Mouse (Mus musculus) heart, embryonic 11.5 days (tissue): Measurements from ENCODE around the gene Sf3b6. TPM values are rescaled to one million over a fixed set of nuclear protein-coding genes. Genes with fewer than 3 reads are reported as not detected.

Experiments used
- ATAC-seq: fragments of 200-750 bp; cut with Nextera tagmentation; replicated peaks from 2 replicates; pipeline ENCODE4 v1.8.0; 2017; ENCODE audit warnings: moderate library complexity; ENCODE audit not compliant: insufficient number of reproducible peaks, low FRiP score, low TSS enrichment
- H3K27ac ChIP-seq: fragments of 300-500 bp; sonication (generic); 2 replicates; pipeline ENCODE4 v1.5.1; 2014; ENCODE audit warnings: mild to moderate bottlenecking, low read depth, low read length
- H3K27me3 ChIP-seq: fragments of 300-500 bp; sonication (generic); 2 replicates; pipeline ENCODE4 v1.6.1; 2014; ENCODE audit warnings: mild to moderate bottlenecking, low read length, mixed read lengths; ENCODE audit not compliant: control insufficient read depth, insufficient read depth
- H3K36me3 ChIP-seq: fragments of 300-500 bp; sonication (generic); 2 replicates; pipeline ENCODE4 v1.6.1; 2014; ENCODE audit warnings: mild to moderate bottlenecking, low read length, moderate library complexity, mixed read lengths; ENCODE audit not compliant: control insufficient read depth, insufficient read depth
- H3K4me1 ChIP-seq: fragments of 300-500 bp; sonication (generic); 2 replicates; pipeline ENCODE4 v1.6.1; 2014; ENCODE audit warnings: low read length; ENCODE audit not compliant: control insufficient read depth, insufficient read depth
- H3K4me2 ChIP-seq: fragments of 300-500 bp; sonication (generic); 2 replicates; pipeline ENCODE4 v1.6.1; 2014; ENCODE audit warnings: mild to moderate bottlenecking, moderate library complexity
- H3K4me3 ChIP-seq: fragments of 300-500 bp; sonication (generic); 2 replicates; pipeline ENCODE4 v1.5.1; 2014; ENCODE audit warnings: low read depth, low read length
- H3K9ac ChIP-seq: fragments of 300-500 bp; sonication (generic); 2 replicates; pipeline ENCODE4 v1.6.1; 2014; ENCODE audit warnings: mild to moderate bottlenecking, low read depth, low read length, moderate library complexity
- H3K9me3 ChIP-seq: fragments of 300-500 bp; sonication (generic); replicated peaks from 2 replicates; pipeline ENCODE4 v1.6.1; 2016; ENCODE audit warnings: low read length; ENCODE audit not compliant: control insufficient read depth
- WGBS: fragments of 180-500 bp; shearing (Covaris S2); extraction: QIAGEN DNeasy Blood & Tissue Kit; methylation state at CpG from one replicate; pipeline ENCODE4 v1.1.7; 2014; ENCODE audit not compliant: insufficient replicate concordance; 5-methylcytosine and 5-hydroxymethylcytosine counted together
- polyA plus RNA-seq: library from polyadenylated mRNA; unstranded; fragments of >200 nt; fragmentation: Nextera tagmentation; extraction: Ambion mirVana; gene quantifications from 2 replicates; pipeline ENCODE4 v1.2.1, GENCODE M21; 2014

Gene Sf3b6
- polyA plus RNA-seq: 175 and 184 TPM in 2 replicates

DNA sequence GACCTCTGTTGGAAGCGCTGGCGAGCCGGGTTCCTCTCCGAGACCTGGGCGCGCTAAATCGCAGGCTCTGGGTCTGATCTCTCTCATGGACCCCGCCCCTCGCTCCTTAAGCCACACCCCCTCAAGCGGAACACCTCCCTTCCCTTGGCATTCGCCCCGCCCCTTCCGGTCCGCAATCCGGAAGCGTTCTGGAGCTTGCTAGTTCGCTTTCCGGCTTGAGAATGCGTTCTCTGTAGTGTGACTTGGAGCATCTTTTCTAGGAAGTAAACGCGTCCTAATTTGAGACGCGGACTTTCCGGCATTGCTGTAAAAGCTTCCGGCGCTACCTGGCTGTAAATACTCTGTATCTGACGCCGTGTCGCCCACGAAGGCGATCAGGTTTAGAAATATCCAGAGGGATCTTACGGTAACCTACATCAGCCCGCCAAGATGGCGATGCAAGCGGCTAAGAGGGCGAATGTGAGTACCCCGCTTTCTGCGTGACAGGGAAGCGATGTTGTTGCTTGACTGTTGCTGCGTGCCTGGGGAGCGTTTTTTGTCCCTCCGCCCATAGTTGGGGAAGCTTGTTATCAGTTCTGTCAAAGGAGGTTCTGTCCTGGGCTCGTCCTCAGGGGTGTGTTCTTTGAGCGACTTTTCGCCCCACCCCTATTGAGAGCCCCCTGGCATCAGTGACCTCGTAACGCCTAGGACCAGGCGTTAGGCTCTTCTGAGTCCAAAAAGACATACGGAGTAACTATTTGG, at the start of gene Sf3b6:
Gene Sf3b6, plus strand, starts transcription at position 184 of the 741 bp plus-strand sequence.
- ATAC-seq: peak; percentile 92
- Histone ChIP-seq H3K4me2 (peak within 1 kb of the TSS; percentile 94), H3K9ac (peak within 1 kb of the TSS; percentile 82), H3K27ac (peak within 1 kb of the TSS; percentile 75), H3K9me3 (no peaks in the 10 kb centered on the region), H3K36me3 (peaks cover 3% of the 10 kb centered on the region; the same call in 1 of the 2 replicates), H3K4me1 (0 out of 2 replicates have a peak, but pooled peaks cover 3% of the 10 kb centered on the region), H3K27me3 (no peaks in the 10 kb centered on the region), H3K4me3 (peak within 1 kb of the TSS; percentile 91)
- WGBS: under 1% methylated on average over 49 of the region's 49 CpGs

GRCm38 (mm10) chr12:4768492-4769332, 48.6 kb upstream of the Sf3b6 start, which contains the start of the genes Pfn4 and Fam228b:
Pfn4 (plus strand) TSS chr12:4769022.
Fam228b (minus strand) TSS chr12:4769267.
- H3K9ac ChIP-seq: peak within 1 kb of the TSS; percentile 93
- H3K36me3 ChIP-seq: no peaks in the 10 kb centered on the region
- peak within 1 kb of the TSS; percentile 86 for H3K4me2 ChIP-seq
- H3K4me1 ChIP-seq: no peaks in the 10 kb centered on the region
- peak within 1 kb of the TSS; percentile 85 for H3K27ac ChIP-seq
- ATAC-seq: peak; percentile 97
- 4% methylated on average over 61 of the region's 61 CpGs for WGBS
- H3K4me3 ChIP-seq: peak within 1 kb of the TSS; percentile 67
- no peaks in the 10 kb centered on the region for H3K27me3 ChIP-seq
- H3K9me3 ChIP-seq: no peaks in the 10 kb centered on the region

DNA sequence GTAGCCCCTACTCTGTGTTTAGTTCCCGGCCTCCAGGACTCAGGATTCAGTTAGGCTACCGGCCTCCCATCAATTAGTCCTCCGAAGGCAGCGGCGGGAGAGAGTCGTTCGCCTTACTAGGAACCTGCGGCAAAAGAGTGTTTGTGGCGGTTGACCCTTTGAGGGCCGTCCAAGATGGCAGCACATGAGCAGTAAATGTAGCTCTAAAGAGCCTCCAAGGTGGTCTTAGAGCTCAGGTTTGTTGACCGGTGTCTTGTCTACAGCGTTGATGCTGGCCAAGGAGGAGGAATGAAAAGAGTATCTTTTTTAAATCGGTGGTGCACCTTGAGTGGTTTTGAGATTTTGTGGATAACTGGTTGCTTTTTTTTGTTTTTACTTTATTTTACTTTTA, 48.0 kb upstream of the Sf3b6 start:
- 21% methylated on average over 13 of the region's 13 CpGs for WGBS
- Histone ChIP-seq H3K9ac (peak overlapping the region; percentile 93), H3K9me3 (no peaks in the 10 kb centered on the region), H3K27ac (peak overlapping the region; percentile 85), H3K27me3 (no peaks in the 10 kb centered on the region), H3K4me3 (peak overlapping the region; percentile 67), H3K4me1 (no peaks in the 10 kb centered on the region), H3K4me2 (peak overlapping the region; percentile 86), H3K36me3 (no peaks in the 10 kb centered on the region)
- ATAC-seq: no peak

- no peak overlapping the region for H3K4me2 ChIP-seq
- no peaks in the 10 kb centered on the region for H3K9me3 ChIP-seq
- no peak for ATAC-seq
- no peak overlapping the region for H3K4me3 ChIP-seq
- no peaks in the 10 kb centered on the region for H3K27me3 ChIP-seq
- 78% methylated on average over 8 of the region's 8 CpGs for WGBS
- no peaks in the 10 kb centered on the region for H3K4me1 ChIP-seq
- no peaks in the 10 kb centered on the region for H3K36me3 ChIP-seq
- no peak overlapping the region for H3K27ac ChIP-seq
- no peak overlapping the region for H3K9ac ChIP-seq
Observed at GRCm38 (mm10) chr12:4774895-4775587, 42.3 kb upstream of the Sf3b6 start.

- Histone ChIP-seq H3K4me1 (no peaks in the 10 kb centered on the region), H3K9me3 (no peaks in the 10 kb centered on the region), H3K36me3 (no peaks in the 10 kb centered on the region), H3K4me3 (no peak overlapping the region), H3K4me2 (no peak overlapping the region), H3K9ac (no peak overlapping the region), H3K27ac (no peak overlapping the region), H3K27me3 (no peaks in the 10 kb centered on the region)
- ATAC-seq: no peak
- WGBS: 60% methylated on average over 9 of the region's 9 CpGs
Observed at GRCm38 (mm10) chr12:4775588-4775949, 41.8 kb upstream of the Sf3b6 start.

DNA sequence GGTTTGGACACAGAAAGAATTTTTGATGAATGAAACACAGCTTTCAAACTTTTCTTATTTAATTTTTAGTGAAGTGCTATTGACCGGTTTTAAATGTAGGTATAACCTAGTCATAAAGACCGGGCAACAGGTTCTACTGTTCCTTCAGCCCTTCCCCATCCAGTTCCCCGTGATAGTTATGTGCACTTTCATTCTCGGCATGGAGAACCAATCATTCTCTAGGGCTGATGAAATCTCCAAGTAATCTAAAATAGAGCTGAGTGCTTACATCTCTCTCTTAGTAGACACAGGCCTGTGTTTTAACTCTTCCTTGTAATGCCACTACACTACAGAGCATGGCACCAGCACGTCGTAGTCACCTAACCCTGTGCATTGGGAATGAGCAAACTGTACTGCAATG, 39.6 kb upstream of the Sf3b6 start:
- no peak overlapping the region for H3K27ac ChIP-seq
- H3K36me3 ChIP-seq: no peaks in the 10 kb centered on the region
- ATAC-seq: no peak
- H3K9me3 ChIP-seq: no peaks in the 10 kb centered on the region
- no peaks in the 10 kb centered on the region for H3K4me1 ChIP-seq
- H3K27me3 ChIP-seq: no peaks in the 10 kb centered on the region
- WGBS: 73% methylated on average over 6 of the region's 6 CpGs
- no peak overlapping the region for H3K9ac ChIP-seq
- H3K4me2 ChIP-seq: no peak overlapping the region
- H3K4me3 ChIP-seq: no peak overlapping the region

GRCm38 (mm10) chr12:4780245-4780644, 37.1 kb upstream of the Sf3b6 start:
- H3K27me3 ChIP-seq: no peaks in the 10 kb centered on the region
- no peaks in the 10 kb centered on the region for H3K9me3 ChIP-seq
- no peak overlapping the region for H3K9ac ChIP-seq
- no peaks in the 10 kb centered on the region for H3K4me1 ChIP-seq
- H3K4me2 ChIP-seq: no peak overlapping the region
- ATAC-seq: no peak
- no peak overlapping the region for H3K4me3 ChIP-seq
- 47% methylated on average over 2 of the region's 2 CpGs for WGBS
- no peak overlapping the region for H3K27ac ChIP-seq
- no peaks in the 10 kb centered on the region for H3K36me3 ChIP-seq

- H3K27me3 ChIP-seq: no peaks in the 10 kb centered on the region
- no peak for ATAC-seq
- no peaks in the 10 kb centered on the region for H3K9me3 ChIP-seq
- H3K27ac ChIP-seq: no peak overlapping the region
- WGBS: 74% methylated on average over 1 of the region's 1 CpGs
- H3K9ac ChIP-seq: no peak overlapping the region
- no peak overlapping the region for H3K4me2 ChIP-seq
- H3K36me3 ChIP-seq: no peaks in the 10 kb centered on the region
- no peak overlapping the region for H3K4me3 ChIP-seq
- H3K4me1 ChIP-seq: no peaks in the 10 kb centered on the region
Observed at GRCm38 (mm10) chr12:4781270-4781669, 36.1 kb upstream of the Sf3b6 start.
